Mouse (Mus musculus): ENCODE results near the gene Card11.

DNA sequence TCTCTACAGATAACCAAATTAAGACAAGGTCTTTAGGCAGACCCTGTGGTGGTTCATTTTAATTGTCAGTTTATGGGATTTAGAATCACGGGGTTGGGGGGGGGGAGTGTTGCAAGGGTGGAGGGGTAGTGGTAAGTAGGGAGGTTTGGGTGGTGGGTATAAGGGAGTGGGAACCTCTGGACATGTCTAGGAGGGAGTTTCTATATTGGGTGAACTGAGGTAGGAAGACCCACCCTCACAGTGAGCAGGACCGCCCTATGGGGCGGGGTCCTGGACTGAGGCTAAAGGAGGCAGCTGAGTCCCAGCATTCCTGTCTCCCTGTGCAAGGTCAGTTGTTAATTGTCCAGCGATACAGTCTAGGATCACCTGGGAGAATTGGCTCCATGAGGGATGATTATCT, 42.0 kb upstream of the Card11 start:
- TF ChIP-seq GATA1 (IDR thresholded peaks at IDR 0.05; ENCODE audit: borderline replicate concordance, low read length), result no peak
- TF ChIP-seq FLI1 (IDR thresholded peaks at IDR 0.05; ENCODE audit: low read length), result no peak
